Mouse (Mus musculus): Measurements from ENCODE around the gene Zdhhc22. TPM values are rescaled to one million over a fixed set of nuclear protein-coding genes. Genes with fewer than 3 reads are reported as not detected.

Gene Zdhhc22
- polyA plus RNA-seq, 1 experiment, result not detected

- Histone ChIP-seq H3K27ac (ENCODE audit: insufficient read depth, low read length) (no peak overlapping the region), H3K4me3 (ENCODE audit: extremely low read depth, insufficient read depth, insufficient read length) (no peak overlapping the region), H3K27me3 (ENCODE audit: control insufficient read depth, insufficient read depth, low read length) (no peaks in the 10 kb centered on the region), H3K36me3 (ENCODE audit: control insufficient read depth, insufficient read depth, low read length) (no peaks in the 10 kb centered on the region), H3K4me1 (ENCODE audit: control insufficient read depth, insufficient read depth, insufficient read length) (no peaks in the 10 kb centered on the region)
- no peak for DNase-seq (ENCODE audit: low read depth in 1 of 2, low spot score in 2 of 2)
- TF ChIP-seq CTCF (IDR thresholded peaks at IDR 0.05; ENCODE audit: extremely low read depth, insufficient read depth, insufficient read length, insufficient replicate concordance) (no peak), POLR2A (IDR thresholded peaks at IDR 0.05; ENCODE audit: low read depth, low read length) (no peak)
- WGBS, result 88% methylated on average over 4 of the region's 4 CpGs
Measured at GRCm38 (mm10) chr12:86998699-86999098, 8.5 kb upstream of the Zdhhc22 start.

- no peaks in the 10 kb centered on the region for H3K36me3 ChIP-seq (ENCODE audit: control insufficient read depth, insufficient read depth, low read length)
- no peak for TF ChIP-seq CTCF (IDR thresholded peaks at IDR 0.05; ENCODE audit: extremely low read depth, insufficient read depth, insufficient read length, insufficient replicate concordance)
- TF ChIP-seq POLR2A (IDR thresholded peaks at IDR 0.05; ENCODE audit: low read depth, low read length), result no peak
- no peak for DNase-seq (ENCODE audit: low read depth in 1 of 2, low spot score in 2 of 2)
- 74% methylated on average over 6 of the region's 6 CpGs for WGBS
- H3K4me1 ChIP-seq (ENCODE audit: control insufficient read depth, insufficient read depth, insufficient read length), result no peaks in the 10 kb centered on the region
- no peak overlapping the region for H3K27ac ChIP-seq (ENCODE audit: insufficient read depth, low read length)
- H3K27me3 ChIP-seq (ENCODE audit: control insufficient read depth, insufficient read depth, low read length), result no peaks in the 10 kb centered on the region
- H3K4me3 ChIP-seq (ENCODE audit: extremely low read depth, insufficient read depth, insufficient read length), result no peak overlapping the region
Measured at GRCm38 (mm10) chr12:86995931-86996330, 5.7 kb upstream of the Zdhhc22 start.

- Histone ChIP-seq H3K27ac (ENCODE audit: insufficient read depth, low read length) (no peak overlapping the region), H3K4me1 (ENCODE audit: control insufficient read depth, insufficient read depth, insufficient read length) (no peaks in the 10 kb centered on the region; the same call in 1 of the 2 replicates), H3K4me3 (ENCODE audit: extremely low read depth, insufficient read depth, insufficient read length) (no peak overlapping the region), H3K27me3 (ENCODE audit: control insufficient read depth, insufficient read depth, low read length) (peaks cover 7% of the 10 kb centered on the region; the same call in 1 of the 2 replicates), H3K36me3 (ENCODE audit: control insufficient read depth, insufficient read depth, low read length) (no peaks in the 10 kb centered on the region)
- 51% methylated on average over 3 of the region's 3 CpGs for WGBS
- no peak for TF ChIP-seq CTCF (IDR thresholded peaks at IDR 0.05; ENCODE audit: extremely low read depth, insufficient read depth, insufficient read length, insufficient replicate concordance)
- TF ChIP-seq POLR2A (IDR thresholded peaks at IDR 0.05; ENCODE audit: low read depth, low read length), result no peak
- DNase-seq (ENCODE audit: low read depth in 1 of 2, low spot score in 2 of 2), result no peak
Measured at GRCm38 (mm10) chr12:86994776-86995175, 4.5 kb upstream of the Zdhhc22 start.

- H3K27ac ChIP-seq (ENCODE audit: insufficient read depth, low read length), result no peak overlapping the region
- TF ChIP-seq CTCF (IDR thresholded peaks at IDR 0.05; ENCODE audit: extremely low read depth, insufficient read depth, insufficient read length, insufficient replicate concordance) (no peak), POLR2A (IDR thresholded peaks at IDR 0.05; ENCODE audit: low read depth, low read length) (no peak)
- WGBS, result 43% methylated on average over 4 of the region's 4 CpGs
- H3K4me3 ChIP-seq (ENCODE audit: extremely low read depth, insufficient read depth, insufficient read length), result no peak overlapping the region
- no peaks in the 10 kb centered on the region; the same call in 1 of the 2 replicates for H3K4me1 ChIP-seq (ENCODE audit: control insufficient read depth, insufficient read depth, insufficient read length)
- DNase-seq (ENCODE audit: low read depth in 1 of 2, low spot score in 2 of 2), result no peak
- peaks cover 8% of the 10 kb centered on the region; the same call in 1 of the 2 replicates for H3K27me3 ChIP-seq (ENCODE audit: control insufficient read depth, insufficient read depth, low read length)
- H3K36me3 ChIP-seq (ENCODE audit: control insufficient read depth, insufficient read depth, low read length), result no peaks in the 10 kb centered on the region
Measured at GRCm38 (mm10) chr12:86994166-86994565, 3.9 kb upstream of the Zdhhc22 start.

GRCm38 (mm10) chr12:86990755-86991110 lies 503 bp upstream of the Zdhhc22 start:
- peaks cover 10% of the 10 kb centered on the region; the same call in 1 of the 2 replicates for H3K27me3 ChIP-seq (ENCODE audit: control insufficient read depth, insufficient read depth, low read length)
- WGBS, result 41% methylated on average over 2 of the region's 2 CpGs
- H3K4me1 ChIP-seq (ENCODE audit: control insufficient read depth, insufficient read depth, insufficient read length), result no peaks in the 10 kb centered on the region; the same call in 1 of the 2 replicates

GRCm38 (mm10) chr12:86989378-86989777 lies 852 bp downstream of the Zdhhc22 start:
- 15% methylated on average over 15 of the region's 15 CpGs for WGBS
- Histone ChIP-seq H3K36me3 (ENCODE audit: control insufficient read depth, insufficient read depth, low read length) (no peaks in the 10 kb centered on the region), H3K27me3 (ENCODE audit: control insufficient read depth, insufficient read depth, low read length) (peaks cover 10% of the 10 kb centered on the region; the same call in 1 of the 2 replicates), H3K4me1 (ENCODE audit: control insufficient read depth, insufficient read depth, insufficient read length) (no peaks in the 10 kb centered on the region; the same call in 1 of the 2 replicates), H3K27ac (ENCODE audit: insufficient read depth, low read length) (no peak overlapping the region), H3K4me3 (ENCODE audit: extremely low read depth, insufficient read depth, insufficient read length) (no peak overlapping the region)
- TF ChIP-seq POLR2A (IDR thresholded peaks at IDR 0.05; ENCODE audit: low read depth, low read length), result no peak
- TF ChIP-seq CTCF (IDR thresholded peaks at IDR 0.05; ENCODE audit: extremely low read depth, insufficient read depth, insufficient read length, insufficient replicate concordance), result no peak
- no peak for DNase-seq (ENCODE audit: low read depth in 1 of 2, low spot score in 2 of 2)

More at GRCm38 (mm10) chr12:86990755-86991110, 503 bp upstream of the Zdhhc22 start:
- no peak overlapping the region for H3K4me3 ChIP-seq (ENCODE audit: extremely low read depth, insufficient read depth, insufficient read length)
- no peak for DNase-seq (ENCODE audit: low read depth in 1 of 2, low spot score in 2 of 2)
- no peaks in the 10 kb centered on the region for H3K36me3 ChIP-seq (ENCODE audit: control insufficient read depth, insufficient read depth, low read length)
- no peak overlapping the region for H3K27ac ChIP-seq (ENCODE audit: insufficient read depth, low read length)
- no peak for TF ChIP-seq CTCF (IDR thresholded peaks at IDR 0.05; ENCODE audit: extremely low read depth, insufficient read depth, insufficient read length, insufficient replicate concordance)
- no peak for TF ChIP-seq POLR2A (IDR thresholded peaks at IDR 0.05; ENCODE audit: low read depth, low read length)

- Histone ChIP-seq H3K27me3 (ENCODE audit: control insufficient read depth, insufficient read depth, low read length) (peaks cover 12% of the 10 kb centered on the region; the same call in 1 of the 2 replicates), H3K36me3 (ENCODE audit: control insufficient read depth, insufficient read depth, low read length) (no peaks in the 10 kb centered on the region), H3K4me1 (ENCODE audit: control insufficient read depth, insufficient read depth, insufficient read length) (no peaks in the 10 kb centered on the region; the same call in 1 of the 2 replicates), H3K27ac (ENCODE audit: insufficient read depth, low read length) (no peak overlapping the region), H3K4me3 (ENCODE audit: extremely low read depth, insufficient read depth, insufficient read length) (no peak overlapping the region)
- DNase-seq (ENCODE audit: low read depth in 1 of 2, low spot score in 2 of 2), result no peak
- TF ChIP-seq CTCF (IDR thresholded peaks at IDR 0.05; ENCODE audit: extremely low read depth, insufficient read depth, insufficient read length, insufficient replicate concordance), result no peak
- no peak for TF ChIP-seq POLR2A (IDR thresholded peaks at IDR 0.05; ENCODE audit: low read depth, low read length)
- 38% methylated on average over 16 of the region's 16 CpGs for WGBS
Measured at GRCm38 (mm10) chr12:86988227-86988626, 2.0 kb downstream of the Zdhhc22 start.

All from spleen, adult 2 months (tissue).